Mouse (Mus musculus) heart, postnatal 0 days (tissue): ENCODE measurements around the gene Izumo1. TPM values are rescaled to one million over a fixed set of nuclear protein-coding genes. Genes with fewer than 3 reads are reported as not detected.

ENCODE experiments used
- ATAC-seq: fragments of 200-750 bp; cut with Nextera tagmentation; 2 replicates; pipeline ENCODE4 v1.8.0; 2017; ENCODE audit warnings: low read depth, moderate number of reproducible peaks, moderate library complexity; ENCODE audit not compliant: insufficient read depth
- DNase-seq: peaks from one replicate; pipeline ENCODE4 v3.0.0-alpha.2; 2016; ENCODE audit warnings: low spot score
- H3K27ac ChIP-seq: fragments of 300-500 bp; sonication (generic); 2 replicates; pipeline ENCODE4 v1.5.1; 2014; ENCODE audit warnings: low read depth, mild to moderate bottlenecking
- H3K27me3 ChIP-seq: fragments of 300-500 bp; sonication (generic); 2 replicates; pipeline ENCODE4 v1.6.1; 2014; ENCODE audit warnings: low read length, mixed read lengths; ENCODE audit not compliant: control insufficient read depth, insufficient read depth
- H3K36me3 ChIP-seq: fragments of 300-500 bp; sonication (generic); replicated peaks from 2 replicates; pipeline ENCODE4 v1.6.1; 2014; ENCODE audit warnings: low read length, mixed read lengths; ENCODE audit not compliant: control insufficient read depth, insufficient read depth
- H3K4me1 ChIP-seq: fragments of 300-500 bp; sonication (generic); 2 replicates; pipeline ENCODE4 v1.6.1; 2014; ENCODE audit warnings: antibody characterized with exemption; ENCODE audit not compliant: control insufficient read depth, insufficient read depth
- H3K4me2 ChIP-seq: fragments of 300-500 bp; sonication (generic); 2 replicates; pipeline ENCODE4 v1.6.1; 2014; ENCODE audit warnings: low read depth, mild to moderate bottlenecking, low read length, moderate library complexity
- H3K4me3 ChIP-seq: fragments of 300-500 bp; sonication (generic); 2 replicates; pipeline ENCODE4 v1.5.1; 2014; ENCODE audit warnings: low read depth, low read length
- H3K9ac ChIP-seq: fragments of 300-500 bp; sonication (generic); replicated peaks from 2 replicates; pipeline ENCODE4 v1.6.1; 2014; ENCODE audit warnings: low read depth, low read length, mixed read lengths
- H3K9me3 ChIP-seq: fragments of 300-500 bp; sonication (generic); replicated peaks from 2 replicates; pipeline ENCODE4 v1.6.1; 2016; ENCODE audit warnings: low read length; ENCODE audit not compliant: control insufficient read depth
- CTCF ChIP-seq: IDR thresholded peaks from 2 replicates; pipeline ENCODE4 v1.5.1; 2016; ENCODE audit warnings: antibody characterized with exemption, control low read depth, low read depth
- EP300 ChIP-seq: IDR thresholded peaks from 2 replicates; pipeline ENCODE4 v1.6.1; 2016; ENCODE audit warnings: antibody characterized with exemption, low read depth
- WGBS: fragments of 180-500 bp; shearing (Covaris S2); extraction: QIAGEN DNeasy Blood & Tissue Kit; methylation state at CpG from one replicate; pipeline ENCODE4 v1.1.7; 2014; 5-methylcytosine and 5-hydroxymethylcytosine counted together
- polyA plus RNA-seq: library from polyadenylated mRNA; unstranded; fragments of >200 nt; fragmentation: Nextera tagmentation; extraction: Ambion mirVana; gene quantifications from 2 replicates; pipeline ENCODE4 v1.2.1, GENCODE M21; 2015
- total RNA-seq: library from RNA; depleted of rRNA; stranded (reverse); fragments of >200 nt; gene quantifications from 2 replicates; pipeline ENCODE4 v1.2.3, GENCODE M21; 2014; ENCODE audit warnings: low replicate concordance

Izumo1 gene
- total and polyA plus RNA-seq, 2 experiments from 2014 or later: 0.23 to 0.53 TPM

- DNase-seq: no peak
- TF ChIP-seq CTCF: no peak
- TF ChIP-seq EP300: no peak
- H3K27me3 ChIP-seq: no peaks in the 10 kb centered on the region
- no peak overlapping the region for H3K27ac ChIP-seq
- no peak overlapping the region for H3K4me3 ChIP-seq
- H3K4me1 ChIP-seq: no peaks in the 10 kb centered on the region
- no peak for ATAC-seq
- H3K4me2 ChIP-seq: no peak overlapping the region
- 91% methylated on average over 23 of the region's 23 CpGs for WGBS
- peaks cover 26% of the 10 kb centered on the region for H3K36me3 ChIP-seq
- H3K9me3 ChIP-seq: no peaks in the 10 kb centered on the region
- no peak overlapping the region for H3K9ac ChIP-seq
Observed at GRCm38 (mm10) chr7:45587631-45588592, 33.7 kb upstream of the Izumo1 start.

DNA sequence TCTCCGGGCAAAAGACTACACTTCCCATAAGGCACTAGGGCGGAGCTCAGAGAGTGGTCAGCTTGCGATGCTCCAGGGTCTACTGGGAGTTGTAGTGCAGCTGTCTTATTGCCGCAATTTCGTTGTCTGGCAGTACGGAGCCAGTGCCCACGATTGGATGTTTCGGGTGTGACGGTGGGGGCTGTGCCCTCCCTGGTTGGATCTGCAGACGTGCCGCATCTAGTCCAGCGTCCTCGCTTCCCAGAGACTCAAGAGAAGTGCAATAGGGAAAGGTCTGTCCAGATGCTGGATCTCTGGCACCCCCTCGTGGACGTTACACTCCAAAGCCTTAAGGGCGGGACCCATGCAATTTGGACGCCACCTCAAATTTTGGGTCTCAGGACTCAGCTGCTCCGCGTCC is 32.4 kb upstream of the Izumo1 start:
- peak overlapping the region; percentile 57 for H3K4me2 ChIP-seq
- TF ChIP-seq EP300: no peak
- TF ChIP-seq CTCF: peak; percentile 93
- no peaks in the 10 kb centered on the region for H3K4me1 ChIP-seq
- H3K36me3 ChIP-seq: peaks cover 22% of the 10 kb centered on the region
- no peaks in the 10 kb centered on the region for H3K27me3 ChIP-seq
- H3K4me3 ChIP-seq: peak overlapping the region; percentile 32
- peak; percentile 97 for ATAC-seq
- WGBS: 5% methylated on average over 19 of the region's 19 CpGs
- H3K27ac ChIP-seq: no peak overlapping the region
- H3K9ac ChIP-seq: no peak overlapping the region
- peak; percentile 97 for DNase-seq
- no peaks in the 10 kb centered on the region for H3K9me3 ChIP-seq

DNA sequence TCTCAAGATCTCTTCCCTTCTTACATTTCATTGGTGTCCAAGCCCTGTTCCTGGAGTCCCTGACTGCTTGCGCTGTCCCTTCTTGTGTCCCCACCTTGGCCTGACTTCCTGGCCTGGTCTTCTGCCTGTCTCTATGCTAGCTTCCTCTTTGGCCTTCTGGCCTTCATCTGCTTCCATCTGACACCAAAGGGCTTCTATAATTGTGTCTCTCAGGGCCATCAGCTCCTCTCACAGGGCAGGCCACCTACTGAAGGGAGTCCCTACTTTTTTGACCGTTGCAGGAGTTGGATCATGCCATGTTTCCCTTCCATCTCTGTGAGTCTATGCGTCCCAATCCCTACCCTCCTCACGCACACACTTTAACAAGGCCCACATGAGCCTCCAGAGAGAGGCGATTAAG is 31.7 kb upstream of the Izumo1 start:
- Histone ChIP-seq H3K4me3 (no peak overlapping the region), H3K9ac (no peak overlapping the region), H3K36me3 (peaks cover 18% of the 10 kb centered on the region), H3K4me1 (no peaks in the 10 kb centered on the region), H3K27me3 (no peaks in the 10 kb centered on the region), H3K27ac (no peak overlapping the region), H3K9me3 (no peaks in the 10 kb centered on the region), H3K4me2 (no peak overlapping the region)
- ATAC-seq: no peak
- no peak for DNase-seq
- TF ChIP-seq CTCF: no peak
- no peak for TF ChIP-seq EP300
- WGBS: 95% methylated on average over 5 of the region's 5 CpGs

DNA sequence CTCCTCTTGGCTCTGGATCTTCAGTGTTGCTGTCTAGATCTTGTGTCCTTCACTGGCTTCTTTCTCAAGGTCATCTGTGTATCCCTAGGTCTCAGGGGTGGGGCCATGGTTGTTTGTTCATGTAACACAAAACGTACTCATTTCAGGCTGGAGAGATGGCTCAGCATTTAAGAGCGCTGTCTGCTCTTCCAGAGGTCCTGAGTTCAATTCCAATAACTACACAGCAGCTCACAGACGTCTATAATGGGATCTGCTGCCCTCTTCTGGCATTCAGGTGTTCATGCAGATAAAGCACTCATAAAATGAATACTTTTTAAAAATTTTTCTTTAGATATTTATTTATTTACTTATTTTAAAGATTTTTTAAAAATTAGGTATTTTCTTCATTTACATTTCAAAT is 30.7 kb upstream of the Izumo1 start:
- no peak overlapping the region for H3K4me2 ChIP-seq
- no peak overlapping the region for H3K4me3 ChIP-seq
- H3K4me1 ChIP-seq: no peaks in the 10 kb centered on the region
- no peaks in the 10 kb centered on the region for H3K9me3 ChIP-seq
- H3K36me3 ChIP-seq: peaks cover 9% of the 10 kb centered on the region; the same call in 1 of the 2 replicates
- WGBS: 65% methylated on average over 3 of the region's 3 CpGs
- ATAC-seq (no peak), DNase-seq (no peak)
- H3K27ac ChIP-seq: no peak overlapping the region
- H3K9ac ChIP-seq: no peak overlapping the region
- no peaks in the 10 kb centered on the region for H3K27me3 ChIP-seq
- TF ChIP-seq EP300 (no peak), CTCF (peak; percentile 22; the same call in 1 of the 2 replicates)

DNA sequence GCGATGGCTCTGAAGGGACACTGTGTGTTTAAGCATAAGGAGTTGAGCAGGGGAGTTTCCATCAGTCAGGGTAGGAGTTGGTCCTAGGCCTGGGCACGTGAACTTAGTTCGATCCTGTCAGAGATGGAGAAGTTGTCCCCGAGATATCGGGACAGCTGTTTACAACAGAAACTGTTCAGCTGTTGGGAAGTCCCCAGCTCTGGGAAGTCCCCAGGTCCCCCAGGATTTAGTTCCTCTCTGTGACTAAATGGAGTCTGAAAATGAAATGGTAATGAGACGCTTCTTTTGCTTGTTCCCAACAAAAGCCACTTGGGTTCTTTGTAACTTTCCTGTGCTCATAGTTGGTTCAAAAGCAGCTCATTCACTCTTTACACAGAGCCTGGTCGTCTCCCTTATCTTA is 29.7 kb upstream of the Izumo1 start:
- no peak overlapping the region for H3K9ac ChIP-seq
- 69% methylated on average over 7 of the region's 7 CpGs for WGBS
- TF ChIP-seq CTCF (no peak), EP300 (no peak)
- ATAC-seq (no peak), DNase-seq (no peak)
- no peak overlapping the region for H3K27ac ChIP-seq
- H3K4me3 ChIP-seq: no peak overlapping the region
- H3K4me2 ChIP-seq: no peak overlapping the region
- 0 out of 2 replicates have a peak, but pooled peaks cover 4% of the 10 kb centered on the region for H3K36me3 ChIP-seq
- no peaks in the 10 kb centered on the region for H3K9me3 ChIP-seq
- no peaks in the 10 kb centered on the region for H3K27me3 ChIP-seq
- no peaks in the 10 kb centered on the region for H3K4me1 ChIP-seq
